Mouse (Mus musculus) spleen, embryonic (tissue): ENCODE data around the gene Zdhhc16.

Experiments used
- CTCF ChIA-PET: fragments of 350-600 bp; sonication (Branson Sonifier 250); formaldehyde crosslinking; loops from one replicate; lab custom pipeline; 2022; lab: Charles Lee

Zdhhc16 gene

DNA sequence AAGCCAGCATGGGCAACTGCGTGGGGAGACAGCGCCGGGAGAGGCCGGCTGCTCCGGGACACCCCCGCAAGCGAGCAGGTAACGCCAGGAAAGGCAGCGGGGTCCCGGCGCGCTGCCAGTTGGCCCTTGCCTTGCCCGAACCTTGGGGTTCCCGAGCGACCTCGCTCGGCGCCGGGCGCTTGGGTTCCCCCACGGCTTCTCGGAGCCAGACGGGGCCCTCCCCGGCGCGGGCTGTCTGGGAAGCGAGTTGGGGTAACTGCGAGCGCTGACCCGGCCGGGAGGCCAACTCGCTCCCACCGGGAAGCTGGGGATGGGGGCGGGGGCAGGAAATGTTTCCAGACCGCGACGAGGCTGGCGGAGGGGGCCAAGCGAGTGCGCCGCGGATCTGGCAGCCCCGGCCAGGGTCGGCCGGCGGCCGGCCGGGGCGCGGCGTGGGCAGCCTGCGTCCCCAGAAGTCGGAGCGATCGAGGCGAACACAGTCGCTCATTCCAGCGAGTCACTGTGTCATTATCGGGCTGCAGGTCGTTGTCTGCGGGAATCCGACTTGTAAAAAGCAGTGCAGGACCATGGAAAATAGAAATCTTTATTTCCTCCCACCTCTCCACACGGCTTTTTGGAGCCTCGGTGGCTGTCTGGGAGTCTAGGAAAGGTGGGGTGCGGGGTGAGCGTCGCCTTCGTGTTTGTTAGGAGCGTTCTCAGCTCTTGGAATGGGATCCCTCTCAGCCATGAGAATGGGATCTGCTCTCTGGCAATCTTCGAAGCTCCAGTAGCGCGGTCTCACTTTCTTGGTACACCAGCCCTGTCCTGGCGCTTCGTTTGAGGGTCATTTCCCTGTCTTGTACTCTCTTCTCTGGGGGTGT is 48.9 kb downstream of the Zdhhc16 start:
- CTCF ChIA-PET: no interaction called here

DNA sequence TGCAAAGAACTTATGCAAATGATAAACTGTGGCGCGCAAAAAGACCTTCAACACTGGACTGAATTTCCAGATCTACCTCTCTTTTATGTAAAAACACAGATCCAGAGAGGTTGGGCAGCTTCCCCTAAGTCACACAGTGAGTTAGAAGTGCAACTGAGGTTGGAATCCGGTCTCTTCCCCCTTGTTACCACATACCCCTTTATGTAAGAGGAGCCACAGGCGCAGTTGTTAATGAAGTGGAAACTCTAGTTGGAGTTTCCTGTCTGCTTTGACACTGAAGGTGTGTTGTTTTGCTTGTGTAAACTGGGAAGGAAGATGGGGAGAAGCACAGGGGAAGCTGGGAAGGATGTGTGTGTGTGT is 49.5 kb downstream of the Zdhhc16 start:
- CTCF ChIA-PET: no interaction called here

GRCm38 (mm10) chr19:41985994-41986393 is 52.7 kb downstream of the Zdhhc16 start:
- CTCF ChIA-PET: interaction anchor here (0.6 kb wide), 1 partner anchor 40 kb away, joined by 4 read pairs; no protein-coding TSS in a partner anchor

- CTCF ChIA-PET: no interaction called here
These were observed 53.9 kb downstream of the Zdhhc16 start for GRCm38 (mm10) chr19:41987206-41987605.

GRCm38 (mm10) chr19:41989810-41990209 is 56.5 kb downstream of the Zdhhc16 start:
- CTCF ChIA-PET: interaction anchor here (0.6 kb wide), 1 partner anchor 587 kb away, joined by 5 read pairs; no protein-coding TSS in a partner anchor

- CTCF ChIA-PET: no interaction called here
These were observed 58.7 kb downstream of the Zdhhc16 start for GRCm38 (mm10) chr19:41991926-41992477.

DNA sequence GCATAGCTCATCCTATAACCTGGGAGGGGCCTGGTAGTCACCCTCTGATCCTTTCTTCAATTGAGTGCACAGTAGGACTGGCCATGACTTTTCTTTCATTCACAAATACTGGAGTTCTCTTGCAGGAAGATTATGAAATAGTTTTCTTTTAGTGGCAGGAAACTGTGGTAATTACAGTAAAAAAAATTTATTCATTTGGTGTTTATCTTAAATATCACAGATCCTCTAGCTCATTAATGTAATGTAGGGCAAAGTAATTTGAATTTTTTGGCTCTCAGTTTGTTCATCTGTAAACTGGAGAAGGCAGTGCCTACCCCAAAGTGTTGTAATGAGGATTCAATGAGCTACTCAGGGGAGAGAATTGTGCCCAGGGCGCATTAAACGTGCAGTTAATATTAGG is 59.7 kb downstream of the Zdhhc16 start:
- CTCF ChIA-PET: no interaction called here

- CTCF ChIA-PET: no interaction called here
These were observed 60.2 kb downstream of the Zdhhc16 start for GRCm38 (mm10) chr19:41993484-41993883.
